Mouse (Mus musculus) lung, adult 2 months (tissue): ENCODE results near the gene Coro2b. TPM values are rescaled to one million over a fixed set of nuclear protein-coding genes. Genes with fewer than 3 reads are reported as not detected.
A peak's percentile ranks its signal among the peaks of the same experiment; 100 is the strongest.

Source experiments
- DNase-seq: peaks from one replicate; pipeline ENCODE4 v3.0.0; 2022
- H3K4me1 ChIP-seq: fragments of 200-500 bp; 2 replicates; pipeline ENCODE4 v1.6.1; 2011; ENCODE audit warnings: low read length; ENCODE audit not compliant: control insufficient read depth, insufficient read depth
- H3K4me3 ChIP-seq: fragments of 200-500 bp; replicated peaks from 2 replicates; pipeline ENCODE3; 2011; ENCODE audit warnings: low read depth, mild to moderate bottlenecking, control low read depth, low read length; ENCODE audit errors: extremely low read depth
- CTCF ChIP-seq: fragments of 200-500 bp; IDR thresholded peaks from 2 replicates; pipeline ENCODE4 v1.5.1; 2011; ENCODE audit warnings: mild to moderate bottlenecking, low read length, control low read depth; ENCODE audit not compliant: insufficient read depth
- POLR2A ChIP-seq: fragments of 200-500 bp; IDR thresholded peaks from 2 replicates; pipeline ENCODE4 v1.6.1; 2011; ENCODE audit warnings: low read depth, mild to moderate bottlenecking, control low read depth, low read length, borderline replicate concordance; ENCODE audit errors: extremely low read depth
- WGBS: fragments of 180-500 bp; shearing (Covaris S2); methylation state at CpG from one replicate; pipeline ENCODE4 v1.1.7; 2018; 5-methylcytosine and 5-hydroxymethylcytosine counted together
- polyA plus RNA-seq: library from polyadenylated mRNA; depleted of rRNA; stranded (reverse); fragments of >200 nt; gene quantifications from 2 replicates; pipeline ENCODE4 v1.2.3, GENCODE M21; 2012

Gene Coro2b
- polyA plus RNA-seq, 1 experiment: 48.8 TPM

DNA sequence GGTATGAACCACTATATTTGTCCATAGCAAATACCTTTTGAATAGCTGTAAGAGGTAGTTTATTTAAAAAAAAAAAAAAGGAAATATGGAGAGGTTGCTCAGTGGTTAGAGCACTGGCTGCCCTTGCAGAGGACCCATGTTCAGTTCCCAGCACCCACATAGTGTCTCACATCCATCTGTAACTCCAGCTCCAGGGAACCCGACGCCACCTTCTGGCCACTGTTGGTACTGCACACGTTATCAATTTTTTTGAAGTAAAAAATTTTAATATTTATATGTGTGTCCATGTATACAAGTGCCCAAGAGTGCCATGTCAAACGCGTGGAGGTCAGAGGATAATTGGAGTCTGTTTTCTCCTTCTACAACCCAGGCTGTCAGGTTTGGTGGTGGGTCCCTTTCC lies 118.1 kb downstream of the Coro2b start:
- H3K4me3 ChIP-seq: no peak overlapping the region
- TF ChIP-seq CTCF: peak; percentile 50; the same call in 1 of the 2 replicates
- no peak for TF ChIP-seq POLR2A
- 67% methylated on average over 5 of the region's 5 CpGs for WGBS
- no peak for DNase-seq
- H3K4me1 ChIP-seq: peaks cover 14% of the 10 kb centered on the region

DNA sequence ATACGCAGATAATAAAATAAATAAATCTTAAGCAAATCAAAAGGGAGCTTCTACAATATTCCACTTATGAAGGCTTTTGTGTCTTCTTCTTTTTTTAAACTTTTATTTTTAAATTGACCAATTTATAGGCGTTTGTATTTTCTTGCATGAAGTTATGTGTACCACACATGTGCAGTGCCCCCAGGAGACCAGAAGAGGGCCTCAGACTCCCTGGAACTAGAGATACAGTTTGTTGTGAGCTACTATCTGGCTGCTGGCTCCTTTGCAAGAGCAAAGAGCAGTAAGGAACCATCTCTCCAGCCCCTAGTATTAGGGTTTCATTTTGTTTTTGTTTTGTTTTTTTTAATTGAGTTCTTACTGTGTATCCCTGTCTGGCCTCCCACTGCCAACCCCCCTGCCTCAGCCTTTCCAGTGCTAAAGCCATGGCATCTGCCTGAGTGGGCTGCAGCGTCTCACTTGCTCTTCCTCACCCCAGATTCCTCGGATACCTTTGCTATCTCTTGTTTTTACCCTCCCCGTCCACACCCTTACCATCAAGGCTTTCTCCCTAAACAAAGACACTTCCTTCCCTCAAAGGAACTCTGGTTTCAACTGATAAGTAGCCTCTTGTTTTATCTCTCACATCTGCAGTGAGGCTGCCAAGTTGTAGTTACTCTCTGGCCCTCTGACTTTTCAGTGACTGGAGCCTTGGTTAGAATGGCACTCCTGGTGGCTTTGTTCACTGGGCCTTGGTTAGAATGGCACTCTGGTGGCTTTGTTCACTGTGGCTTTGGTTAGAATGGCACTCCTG lies 129.3 kb downstream of the Coro2b start:
- no peak overlapping the region for H3K4me3 ChIP-seq
- 61% methylated on average over 5 of the region's 5 CpGs for WGBS
- no peak for DNase-seq
- H3K4me1 ChIP-seq: peaks cover 2% of the 10 kb centered on the region; the same call in 1 of the 2 replicates
- no peak for TF ChIP-seq POLR2A
- TF ChIP-seq CTCF: peak; percentile 24; the same call in 1 of the 2 replicates

DNA sequence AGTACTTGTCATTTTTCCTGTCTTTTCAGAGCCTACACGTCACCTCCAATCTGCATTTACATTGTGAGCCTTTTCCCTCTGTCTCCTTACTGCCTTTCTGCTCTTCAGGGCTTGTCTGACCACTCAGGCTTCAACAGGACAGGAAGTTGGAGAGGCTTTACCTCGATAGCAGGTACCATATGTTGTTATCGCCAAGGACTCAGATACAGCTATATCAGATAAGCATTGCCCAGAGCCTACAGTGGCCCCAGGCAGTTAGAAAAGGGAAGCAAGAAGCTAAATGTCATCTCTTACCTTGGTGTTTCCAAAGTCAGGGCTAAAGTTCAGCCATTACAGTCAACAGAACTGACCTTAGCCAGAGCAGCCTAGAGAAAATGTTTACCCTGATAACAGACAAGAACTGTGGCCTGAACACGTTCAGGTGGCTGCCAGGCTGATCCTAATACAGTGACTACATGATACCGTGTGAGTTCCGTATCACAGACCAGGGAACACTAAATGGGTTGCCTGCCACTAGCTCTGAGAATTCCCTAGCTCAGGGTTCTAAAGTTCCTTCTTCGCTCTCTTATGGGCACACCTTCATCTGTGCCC lies 130.3 kb downstream of the Coro2b start:
- no peak for DNase-seq
- no peak for TF ChIP-seq POLR2A
- TF ChIP-seq CTCF: no peak
- Histone ChIP-seq H3K4me1 (peaks cover 2% of the 10 kb centered on the region; the same call in 1 of the 2 replicates), H3K4me3 (no peak overlapping the region)
- WGBS: 70% methylated on average over 7 of the region's 7 CpGs

DNA sequence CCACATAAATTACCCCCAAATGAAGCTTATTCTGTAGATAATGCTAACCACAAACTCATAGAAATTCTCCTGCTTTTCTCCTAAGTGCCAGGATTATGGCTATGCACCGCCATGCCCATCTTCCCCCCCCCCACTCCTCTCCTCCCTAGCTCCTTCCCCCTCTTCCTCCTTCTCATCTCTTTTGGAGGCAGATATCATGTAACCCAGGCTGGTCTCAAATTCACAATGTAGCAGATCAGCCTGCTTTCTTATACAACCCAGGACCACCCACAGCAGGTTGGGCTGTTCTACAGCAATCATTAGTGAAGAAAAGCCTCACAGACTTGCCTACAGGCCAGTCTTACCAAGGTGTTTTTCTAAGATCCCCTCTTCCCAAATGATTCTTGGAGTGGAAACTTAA lies 135.3 kb downstream of the Coro2b start:
- no peak for DNase-seq
- 78% methylated on average over 1 of the region's 1 CpGs for WGBS
- no peaks in the 10 kb centered on the region for H3K4me1 ChIP-seq
- TF ChIP-seq CTCF (no peak), POLR2A (no peak)
- no peak overlapping the region for H3K4me3 ChIP-seq

DNA sequence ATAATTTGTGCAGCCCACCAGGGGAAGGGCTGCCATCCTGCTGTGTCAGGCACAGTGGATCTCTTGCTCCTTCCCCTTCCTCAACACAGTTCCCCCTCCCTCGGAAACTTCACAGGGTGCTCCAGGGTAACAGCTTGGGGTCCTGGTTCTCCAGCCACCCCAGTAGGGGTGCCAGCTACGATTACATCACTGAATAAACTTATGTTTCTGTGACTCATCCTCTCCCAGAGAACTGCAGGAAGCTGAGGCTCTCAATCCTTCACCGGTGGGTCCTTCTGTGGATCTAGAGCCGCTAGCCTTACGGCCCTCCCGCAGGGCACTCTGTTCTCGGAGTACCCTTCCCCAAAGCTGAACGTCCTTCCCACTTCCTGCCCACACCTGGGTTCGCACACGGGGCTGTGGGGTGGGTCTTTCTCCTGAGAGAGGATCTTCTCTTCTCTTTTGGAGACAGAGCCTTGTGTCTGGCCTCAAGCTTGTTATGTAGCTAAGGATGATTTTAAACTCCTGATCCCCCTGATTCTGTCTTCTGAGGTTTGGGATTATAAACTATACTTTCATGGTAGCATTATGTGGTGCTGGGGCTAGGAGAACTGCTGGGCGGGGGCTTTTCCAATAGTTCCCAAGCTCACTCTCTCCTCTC lies 136.2 kb downstream of the Coro2b start:
- no peak for DNase-seq
- H3K4me3 ChIP-seq: no peak overlapping the region
- 31% methylated on average over 11 of the region's 11 CpGs for WGBS
- no peaks in the 10 kb centered on the region for H3K4me1 ChIP-seq
- no peak for TF ChIP-seq POLR2A

DNA sequence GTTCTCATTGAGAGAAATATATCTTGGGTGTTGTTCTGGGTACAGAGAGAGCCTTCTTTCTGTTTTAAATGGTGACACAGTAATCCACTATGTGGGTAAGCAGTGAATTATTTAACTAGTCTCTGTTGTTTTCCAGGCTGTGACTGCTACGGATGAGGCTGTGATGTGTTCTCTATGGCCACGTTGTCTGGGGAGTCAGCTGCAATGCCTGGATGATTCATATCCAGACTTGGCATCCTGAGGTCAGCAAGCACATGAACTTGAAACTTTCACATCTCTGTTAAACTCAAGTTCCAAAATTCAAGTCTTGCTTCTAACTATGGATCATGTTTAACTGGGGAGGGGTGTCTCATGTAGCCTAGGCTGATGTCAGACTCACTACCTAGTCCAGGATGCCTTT lies 142.7 kb downstream of the Coro2b start:
- no peaks in the 10 kb centered on the region for H3K4me1 ChIP-seq
- no peak for DNase-seq
- no peak overlapping the region for H3K4me3 ChIP-seq
- WGBS: 53% methylated on average over 2 of the region's 2 CpGs
- TF ChIP-seq POLR2A (no peak), CTCF (no peak)

GRCm38 (mm10) chr9:62393531-62393930 lies 143.3 kb downstream of the Coro2b start:
- WGBS: 65% methylated on average over 2 of the region's 2 CpGs
- H3K4me3 ChIP-seq: no peak overlapping the region
- no peak for TF ChIP-seq POLR2A
- H3K4me1 ChIP-seq: no peaks in the 10 kb centered on the region
- DNase-seq: no peak

DNA sequence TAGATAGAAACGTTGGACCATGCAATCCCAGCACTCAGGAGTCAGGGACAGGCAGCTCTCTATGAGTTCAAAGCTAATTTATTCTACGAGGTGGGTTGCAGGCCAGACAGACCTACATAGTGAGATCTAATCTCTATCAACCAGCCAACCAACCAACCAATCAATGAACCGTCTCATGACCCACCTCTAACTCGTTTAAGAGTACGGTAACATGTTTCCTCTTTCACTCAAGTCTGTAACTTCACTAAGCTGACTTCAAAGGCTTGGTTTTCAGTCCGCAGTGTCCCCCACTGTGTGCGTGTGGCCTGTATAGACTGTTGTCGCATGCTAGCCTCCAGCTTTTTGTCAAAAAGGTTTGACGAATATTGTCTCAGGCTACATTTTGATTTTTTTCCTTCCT lies 147.1 kb downstream of the Coro2b start:
- TF ChIP-seq POLR2A (no peak), CTCF (no peak)
- WGBS: 75% methylated on average over 9 of the region's 9 CpGs
- Histone ChIP-seq H3K4me1 (no peaks in the 10 kb centered on the region; the same call in 1 of the 2 replicates), H3K4me3 (no peak overlapping the region)
- DNase-seq: no peak

DNA sequence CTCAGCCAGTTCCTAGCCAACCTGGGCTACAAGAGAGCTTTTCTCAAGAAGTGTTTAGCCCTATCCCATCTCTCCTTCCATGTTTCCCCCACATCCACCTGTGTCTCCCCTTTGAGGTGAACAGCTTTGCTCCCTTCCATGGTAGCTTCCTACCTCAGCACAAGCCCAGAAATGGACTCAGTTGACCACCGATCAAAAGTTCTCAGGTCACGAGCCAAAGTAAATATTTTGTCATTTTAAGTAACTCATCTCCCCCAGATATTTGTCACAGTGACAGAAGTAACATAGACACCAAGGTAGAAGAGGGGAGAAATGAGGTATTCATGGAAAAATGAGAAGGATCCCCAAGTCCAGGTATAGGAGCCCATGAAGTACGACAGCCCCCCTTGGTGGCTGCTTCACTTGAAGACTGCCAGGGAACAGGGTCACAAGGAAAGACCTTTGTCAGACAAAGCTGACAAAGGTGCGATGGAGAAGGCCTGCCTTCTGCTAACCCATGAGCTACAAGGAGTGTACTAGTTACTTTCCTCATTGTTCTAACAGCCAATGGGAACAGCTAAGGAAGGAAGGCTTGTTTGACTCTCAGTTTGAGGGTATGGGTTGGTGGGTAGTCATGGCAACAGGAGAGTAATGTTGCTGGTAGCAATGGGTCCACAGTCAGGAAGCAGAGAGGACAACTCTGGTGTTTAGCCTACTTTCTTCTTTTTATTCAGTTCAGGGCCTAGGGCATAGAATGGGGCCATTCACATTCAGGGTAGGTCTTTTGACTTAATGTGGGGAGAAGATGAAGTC lies 150.9 kb downstream of the Coro2b start:
- no peak for DNase-seq
- TF ChIP-seq CTCF (no peak), POLR2A (no peak)
- no peak overlapping the region for H3K4me3 ChIP-seq
- peaks cover 11% of the 10 kb centered on the region for H3K4me1 ChIP-seq
- 91% methylated on average over 4 of the region's 4 CpGs for WGBS
